ENCODE assay signal across 52 mouse cellular contexts in the genomic region with DNA sequence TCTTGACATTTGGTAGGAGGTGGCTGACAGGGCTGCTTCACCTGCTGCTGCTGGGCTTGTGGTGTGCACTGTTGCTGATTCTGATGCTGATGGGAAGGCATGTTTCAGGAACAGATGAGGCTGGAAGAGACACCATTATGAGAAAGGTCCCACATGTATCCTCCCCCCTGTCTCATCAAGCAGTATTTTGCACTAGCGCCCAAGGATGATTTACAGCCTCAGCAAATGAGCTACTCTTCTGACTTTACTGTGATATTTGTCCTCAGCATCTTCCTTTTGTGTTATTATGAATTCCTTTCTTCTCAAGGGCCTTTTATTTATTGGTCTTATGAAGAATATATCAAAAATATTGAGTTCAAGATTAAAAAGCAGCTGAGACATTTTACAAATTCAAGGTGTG. TPM values are rescaled to one million over a fixed set of nuclear protein-coding genes. Genes with fewer than 3 reads are reported as not detected.
"Had no signal": no experiment of that assay in that cellular context is flagged by ENCODE, and none has a peak within 500 bp of the region (broad histone marks: within the 10 kb centered on the region; RNA-seq: fewer than 3 reads in every experiment).

A gene (minus strand): TSS at position 101 of the 400 bp plus-strand sequence.

- DNase-seq: heart, postnatal 10 days; heart, postnatal 14 days; heart, postnatal 36 days; heart, postnatal 4 days; kidney, adult 11 months; kidney, adult 18-20 months; kidney, adult 2 months; kidney, adult 8-10 months; kidney, adult 9 months; kidney, postnatal 10 days; kidney, postnatal 14 days; kidney, postnatal 25 days; kidney, postnatal 36 days; kidney, postnatal 4 days; layer of hippocampus, adult 9-11 months; layer of hippocampus, postnatal 36 days had no signal

- H3K27me3 ChIP-seq: heart, embryonic 12.5 days; heart, embryonic 13.5 days; heart, embryonic 15.5 days; hindbrain, embryonic 12.5 days; hindbrain, embryonic 13.5 days; hindbrain, embryonic 15.5 days; intestine, embryonic 15.5 days; kidney, embryonic 15.5 days had no signal

- H3K36me3 ChIP-seq: heart, embryonic 12.5 days; heart, embryonic 13.5 days; heart, embryonic 15.5 days; hindbrain, embryonic 10.5 days; hindbrain, embryonic 12.5 days; hindbrain, embryonic 13.5 days; hindbrain, embryonic 15.5 days; intestine, embryonic 15.5 days; kidney, embryonic 15.5 days had no signal

- H3K27ac ChIP-seq: heart, embryonic 13.5 days; heart, embryonic 15.5 days; hindbrain, embryonic 10.5 days; hindbrain, embryonic 12.5 days; hindbrain, embryonic 13.5 days; hindbrain, embryonic 14.5 days; hindbrain, embryonic 15.5 days; hindbrain, postnatal 0 days; intestine, embryonic 15.5 days; kidney, embryonic 15.5 days; kidney, postnatal 0 days; layer of hippocampus, adult 2 months; left cerebral cortex, adult 2 months had no signal

- H3K4me3 ChIP-seq: heart, embryonic 12.5 days; heart, embryonic 13.5 days; heart, embryonic 15.5 days; hindbrain, embryonic 10.5 days; hindbrain, embryonic 12.5 days; hindbrain, embryonic 13.5 days; hindbrain, embryonic 15.5 days; intestine, embryonic 15.5 days; kidney, embryonic 15.5 days; layer of hippocampus, adult 2 months; left cerebral cortex, adult 2 months had no signal

- H3K9ac ChIP-seq: heart, embryonic 12.5 days; heart, embryonic 13.5 days; heart, embryonic 15.5 days; hindbrain, embryonic 12.5 days; hindbrain, embryonic 13.5 days; hindbrain, embryonic 14.5 days; hindbrain, embryonic 15.5 days; intestine, embryonic 15.5 days; kidney, embryonic 15.5 days had no signal

- H3K4me1 ChIP-seq: heart, embryonic 12.5 days; heart, embryonic 13.5 days; heart, embryonic 15.5 days; hindbrain, embryonic 10.5 days; hindbrain, embryonic 12.5 days; hindbrain, embryonic 13.5 days; hindbrain, embryonic 15.5 days; intestine, embryonic 15.5 days; kidney, embryonic 15.5 days had no signal

RNA-seq across cellular contexts. Expression of the gene that starts here (rescaled TPM):
- total RNA-seq: heart, postnatal 10 days; heart, postnatal 14 days; heart, postnatal 25 days; heart, postnatal 36 days; heart, postnatal 4 days; hematopoietic stem cell, adult 5-6 weeks; hindbrain, postnatal 0 days; layer of hippocampus, adult 18-20 months; layer of hippocampus, adult 2 months; layer of hippocampus, adult 8-10 months; layer of hippocampus, postnatal 10 days; layer of hippocampus, postnatal 14 days; layer of hippocampus, postnatal 25 days; layer of hippocampus, postnatal 36 days; left cerebral cortex, adult 18-20 months; left cerebral cortex, adult 2 months; left cerebral cortex, adult 8-10 months had no signal
- polyA plus RNA-seq: heart, embryonic 11.5 days; heart, embryonic 12.5 days; heart, embryonic 13.5 days; heart, embryonic 14.5 days; heart, embryonic 15.5 days; heart, embryonic 16.5 days; heart, postnatal 0 days; hindbrain, embryonic 10.5 days; hindbrain, embryonic 11.5 days; hindbrain, embryonic 12.5 days; hindbrain, embryonic 13.5 days; hindbrain, embryonic 14.5 days; hindbrain, embryonic 15.5 days; hindbrain, embryonic 16.5 days; hindbrain, postnatal 0 days; inflammation-experienced regulatory T-cells, adult 6 months; intestine, embryonic 14.5 days; intestine, embryonic 15.5 days; intestine, embryonic 16.5 days; intestine, postnatal 0 days; kidney, adult 2 months; kidney, embryonic 14.5 days; kidney, embryonic 15.5 days; kidney, embryonic 16.5 days; kidney, postnatal 0 days; large intestine, adult 2 months had no signal
